Comparison of ENCODE assay signal across 9 mouse cellular contexts in genomic region chr5:135907256-135907655, GRCm38 (mm10). TPM values are rescaled to one million over a fixed set of nuclear protein-coding genes. Genes with fewer than 3 reads are reported as not detected.
DNase-seq lines count a peak whose midpoint lies in the region.
"Had no signal": no experiment of that assay in that cellular context is flagged by ENCODE, and none has a peak within 500 bp of the region (broad histone marks: within the 10 kb centered on the region; RNA-seq: fewer than 3 reads in every experiment).

No protein-coding gene starts in this region.

- intact Hi-C loops in heart, postnatal 36 days (cut with DNase I), result no loop called here

- peak; percentile 35 for DNase-seq in ovary, postnatal 36 days (ENCODE audit: low spot score)
- no peak for DNase-seq in ovary, postnatal 14 days (ENCODE audit: low spot score)
- DNase-seq in fibroblast of lung, adult 2 months (ENCODE audit: low read depth), result peak; percentile 83
- DNase-seq in heart, postnatal 36 days, result peak; percentile 63 to 75
- DNase-seq in yolk sac, embryonic 10.5 days (ENCODE audit: low spot score), result peak; percentile 37
- no peak for DNase-seq in layer of hippocampus, adult 8-10 months (ENCODE audit: low spot score in 2 of 2)
- DNase-seq in right cerebral cortex, postnatal 4 days, result no peak
- no peak for DNase-seq in urinary bladder, postnatal 10 days (ENCODE audit: low spot score)
- DNase-seq: thymus, postnatal 36 days had no signal

RNA-seq across cellular contexts. Expression of gene Hspb1, which starts 19.5 kb away (rescaled TPM):
- 100 to 1,000 TPM; 406 to 459 TPM for total RNA-seq in heart, postnatal 36 days (2021)
- total RNA-seq in layer of hippocampus, adult 8-10 months (2022), result 10 to 100 TPM; 17.8 to 30.2 (median 23.0) TPM

RNA-seq across cellular contexts. Expression of gene Ywhag, which starts 27.2 kb away (rescaled TPM):
- total RNA-seq in heart, postnatal 36 days (2021), result 100 to 1,000 TPM; 279 to 282 TPM
- total RNA-seq in layer of hippocampus, adult 8-10 months (2022), result 1,000 to 10,000 TPM; 1,040 to 1,170 (median 1,116) TPM

Comparison
In these comparisons a context has a peak if more than half of its experiments do, and no peak if none do; other contexts are left out.
1. DNase-seq: peak in ovary, postnatal 36 days (single experiment), fibroblast of lung, adult 2 months (single experiment), heart, postnatal 36 days (2 of 2) and yolk sac, embryonic 10.5 days (single experiment); none in ovary, postnatal 14 days (single experiment), layer of hippocampus, adult 8-10 months (0 of 2), right cerebral cortex, postnatal 4 days (single experiment) and urinary bladder, postnatal 10 days (single experiment).
2. RNA of gene Hspb1, which starts 19.5 kb away (total RNA-seq): 406 to 459 TPM in heart, postnatal 36 days; 17.8 to 30.2 TPM in layer of hippocampus, adult 8-10 months; every median in the first group is over 10 times any median in the second.